Mouse (Mus musculus) T-helper 2 cell (primary cell): ENCODE measurements around the gene Muc1.
"Not testable (repeated sequence)": the region's sequence is repeated elsewhere in the genome, so short reads cannot be mapped to it uniquely, and the experiment has no call there.

ENCODE experiments used
- in situ Hi-C: fragments of 300-600 bp; cut with MboI, MseI; formaldehyde crosslinking; loops from one replicate; pipeline ENCODE4 v1.15.1; 2025; ENCODE audit warnings: high pct_unique_total_duplicates

The Muc1 gene

GRCm38 (mm10) chr3:89209731-89210130, 19.1 kb upstream of the Muc1 start:
- in situ Hi-C loops = no loop called here

GRCm38 (mm10) chr3:89210162-89210561, 18.7 kb upstream of the Muc1 start:
- in situ Hi-C loops = no loop called here

GRCm38 (mm10) chr3:89210731-89211130, 18.1 kb upstream of the Muc1 start:
- in situ Hi-C loops = no loop called here

GRCm38 (mm10) chr3:89213803-89214530, 14.9 kb upstream of the Muc1 start:
- in situ Hi-C loops = no loop called here

GRCm38 (mm10) chr3:89214681-89215411, 14.0 kb upstream of the Muc1 start, which contains the start of gene Thbs3:
Gene Thbs3, plus strand, starts transcription at chr3:89215180.
- in situ Hi-C loops = no loop called here

- in situ Hi-C loops = no loop called here
Measured at GRCm38 (mm10) chr3:89215853-89216252, 13.0 kb upstream of the Muc1 start.

GRCm38 (mm10) chr3:89216407-89216806, 12.4 kb upstream of the Muc1 start:
- in situ Hi-C loops = not testable (repeated sequence)

- in situ Hi-C loops = no loop called here
Measured at GRCm38 (mm10) chr3:89218271-89218670, 10.6 kb upstream of the Muc1 start.

GRCm38 (mm10) chr3:89219546-89219945, 9.3 kb upstream of the Muc1 start:
- in situ Hi-C loops = no loop called here

GRCm38 (mm10) chr3:89221167-89221566, 7.7 kb upstream of the Muc1 start:
- in situ Hi-C loops = no loop called here

GRCm38 (mm10) chr3:89224796-89225195, 4.1 kb upstream of the Muc1 start:
- in situ Hi-C loops = no loop called here

- in situ Hi-C loops = no loop called here
Measured at GRCm38 (mm10) chr3:89225321-89225815, 3.5 kb upstream of the Muc1 start.

- in situ Hi-C loops = no loop called here
Measured at GRCm38 (mm10) chr3:89225918-89226317, 2.9 kb upstream of the Muc1 start.

- in situ Hi-C loops = no loop called here
Measured at GRCm38 (mm10) chr3:89226361-89226760, 2.5 kb upstream of the Muc1 start.

- in situ Hi-C loops = no loop called here
Measured at GRCm38 (mm10) chr3:89226900-89227299, 2.0 kb upstream of the Muc1 start, which contains the start of gene Mtx1. Gene Mtx1, minus strand, starts transcription at chr3:89227088.

- in situ Hi-C loops = no loop called here
Measured at GRCm38 (mm10) chr3:89227307-89228179, 1.3 kb upstream of the Muc1 start.

GRCm38 (mm10) chr3:89228180-89228549, 692 bp upstream of the Muc1 start:
- in situ Hi-C loops = no loop called here

- in situ Hi-C loops = no loop called here
Measured at GRCm38 (mm10) chr3:89229276-89229675, 419 bp downstream of the Muc1 start.

- in situ Hi-C loops = no loop called here
Measured at GRCm38 (mm10) chr3:89230561-89230960, 1.7 kb downstream of the Muc1 start.

- in situ Hi-C loops = no loop called here
Measured at GRCm38 (mm10) chr3:89231345-89231744, 2.5 kb downstream of the Muc1 start.

- in situ Hi-C loops = no loop called here
Measured at GRCm38 (mm10) chr3:89231772-89232275, 3.0 kb downstream of the Muc1 start.

GRCm38 (mm10) chr3:89232614-89233013, 3.8 kb downstream of the Muc1 start:
- in situ Hi-C loops = no loop called here
